Mouse (Mus musculus): Measurements from ENCODE around the gene Olfr1231.

DNA sequence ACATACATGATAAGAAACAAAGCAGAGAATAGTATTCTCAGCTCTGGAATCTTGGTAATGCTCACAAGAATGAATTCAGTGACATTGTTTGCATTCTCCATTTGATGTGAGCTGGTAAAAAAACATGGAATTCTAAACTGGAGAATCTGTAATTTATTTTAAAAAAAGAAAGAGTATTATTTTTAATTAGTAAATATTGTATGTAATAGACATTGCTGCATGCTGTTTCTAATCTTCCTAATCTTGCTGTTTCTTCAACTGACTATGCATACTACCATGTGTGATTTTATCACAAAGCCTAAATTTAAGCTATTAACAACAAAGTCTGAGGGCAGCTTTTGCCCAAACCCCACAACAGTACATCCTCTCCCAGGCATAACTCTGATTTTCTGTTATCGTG lies 9.7 kb downstream of the Olfr1231 start, which contains the start of gene Olfr1230:
- TF ChIP-seq EP300 (IDR thresholded peaks at IDR 0.05; ENCODE audit: insufficient read depth, low read depth, low read length) (no peak), CTCF (IDR thresholded peaks at IDR 0.05) (no peak)

Measured in heart, adult 2 months (tissue).